Mouse (Mus musculus): ENCODE results near the gene Eci1. TPM values are rescaled to one million over a fixed set of nuclear protein-coding genes. Genes with fewer than 3 reads are reported as not detected.

The Eci1 gene
- polyA plus RNA-seq, 1 experiment from 2014 or later, result 199 TPM

DNA sequence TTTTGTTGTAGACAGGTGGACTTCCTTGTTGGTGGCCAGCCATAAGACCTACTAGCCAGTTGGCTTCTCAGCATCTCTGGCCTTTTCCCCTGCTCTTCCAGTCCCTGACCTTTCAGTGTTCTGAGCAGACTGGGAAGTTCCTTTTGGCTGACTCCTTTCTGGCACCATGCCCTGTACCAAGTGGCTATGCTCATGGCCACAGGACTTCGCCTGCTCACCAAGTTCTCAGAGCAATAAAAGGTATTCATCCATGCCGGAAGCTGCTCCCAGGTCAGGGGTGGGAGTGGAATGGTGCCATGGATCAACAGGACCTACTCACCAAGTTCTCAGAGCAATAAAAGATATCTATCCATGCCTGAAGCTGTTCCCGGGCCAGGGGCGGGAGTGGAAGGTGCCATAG, 46.1 kb downstream of the Eci1 start:
- WGBS (ENCODE audit: insufficient replicate concordance), result 82% methylated on average over 4 of the region's 4 CpGs
- peak overlapping the region; percentile 91; the same call in 1 of the 2 replicates for H3K4me3 ChIP-seq (ENCODE audit: low read depth, low read length)
- H3K36me3 ChIP-seq (ENCODE audit: control insufficient read depth, insufficient read depth, low read length), result peaks cover 24% of the 10 kb centered on the region
- no peaks in the 10 kb centered on the region for H3K27me3 ChIP-seq (ENCODE audit: control insufficient read depth, insufficient read depth, low read length)
- peak overlapping the region; percentile 98 for H3K4me2 ChIP-seq
- no peak overlapping the region for H3K27ac ChIP-seq (ENCODE audit: low read depth, low read length)
- peaks cover 25% of the 10 kb centered on the region for H3K4me1 ChIP-seq (ENCODE audit: control insufficient read depth, insufficient read depth, low read length)
- no peak for ATAC-seq (replicated peaks; ENCODE audit: insufficient number of reproducible peaks, low FRiP score, low TSS enrichment)
- peak overlapping the region; percentile 93; the same call in 1 of the 2 replicates for H3K9ac ChIP-seq (ENCODE audit: low read depth, low read length)
- no peaks in the 10 kb centered on the region for H3K9me3 ChIP-seq (replicated peaks; ENCODE audit: control insufficient read depth, low read length)

DNA sequence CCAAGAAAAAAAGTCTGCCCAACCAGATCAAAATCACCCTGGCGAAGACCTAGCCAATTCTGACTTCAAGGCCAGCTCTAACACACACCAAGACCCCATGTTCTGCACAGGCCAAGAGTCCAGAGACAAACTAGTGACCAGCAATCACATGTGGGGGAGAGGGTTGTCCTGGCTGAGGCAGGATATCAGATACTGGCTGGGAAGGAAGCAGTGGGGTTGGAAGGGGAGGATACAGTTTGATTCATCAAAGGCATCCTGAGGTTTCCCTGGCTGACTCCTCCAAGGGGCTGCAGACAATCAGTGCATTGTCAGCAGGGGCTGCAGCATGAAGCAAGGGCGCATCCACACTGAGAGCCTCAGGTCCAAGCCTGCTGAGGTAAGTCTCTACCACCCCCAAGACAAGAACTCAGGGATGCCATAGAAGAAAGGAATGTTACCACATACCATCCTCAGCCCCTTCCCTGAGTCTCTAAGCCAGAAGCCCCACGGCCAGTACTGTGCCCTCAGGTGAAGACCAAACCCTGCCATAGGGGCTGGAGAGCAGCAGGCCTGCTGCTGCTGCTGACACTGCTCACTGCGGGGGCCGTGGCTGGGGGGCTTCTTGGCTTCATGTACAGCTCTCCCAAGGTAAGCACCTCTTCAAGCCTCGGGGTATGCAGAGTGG, 47.3 kb downstream of the Eci1 start, which contains the start of gene Bricd5:
Gene Bricd5 (plus strand): TSS at position 273 of the 664 bp plus-strand sequence.
- 73% methylated on average over 6 of the region's 6 CpGs for WGBS (ENCODE audit: insufficient replicate concordance)
- no peak within 1 kb of the TSS for H3K27ac ChIP-seq (ENCODE audit: low read depth, low read length)
- H3K4me1 ChIP-seq (ENCODE audit: control insufficient read depth, insufficient read depth, low read length), result peaks cover 32% of the 10 kb centered on the region
- no peak for ATAC-seq (replicated peaks; ENCODE audit: insufficient number of reproducible peaks, low FRiP score, low TSS enrichment)
- H3K9me3 ChIP-seq (replicated peaks; ENCODE audit: control insufficient read depth, low read length), result no peaks in the 10 kb centered on the region
- H3K36me3 ChIP-seq (ENCODE audit: control insufficient read depth, insufficient read depth, low read length), result peaks cover 24% of the 10 kb centered on the region
- no peaks in the 10 kb centered on the region for H3K27me3 ChIP-seq (ENCODE audit: control insufficient read depth, insufficient read depth, low read length)
- H3K9ac ChIP-seq (ENCODE audit: low read depth, low read length), result 0 out of 2 replicates have a peak within 1 kb of the TSS, but pooled peaks have one; percentile 10
- peak within 1 kb of the TSS; percentile 98 for H3K4me2 ChIP-seq
- no peak within 1 kb of the TSS for H3K4me3 ChIP-seq (ENCODE audit: low read depth, low read length)

DNA sequence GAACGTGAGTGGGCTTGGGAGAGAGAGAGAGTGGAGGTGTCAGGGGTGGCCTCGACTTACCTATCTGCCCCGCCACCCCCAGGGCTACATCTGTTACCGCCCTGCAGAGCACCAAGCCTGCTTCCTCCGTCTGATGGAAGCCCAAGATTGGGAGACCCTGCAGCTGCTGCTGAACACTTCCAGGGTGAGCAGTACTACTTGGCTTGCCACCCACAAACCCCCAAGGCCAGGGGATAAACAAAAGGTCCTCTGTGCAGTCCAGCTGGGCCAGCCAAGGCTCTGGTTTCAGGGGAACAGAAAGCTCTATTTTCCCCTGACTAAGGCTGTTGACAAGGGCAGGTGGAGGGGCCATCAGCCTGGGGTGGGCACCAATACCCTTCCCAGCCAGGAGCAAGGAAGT, 48.1 kb downstream of the Eci1 start:
- Histone ChIP-seq H3K4me1 (ENCODE audit: control insufficient read depth, insufficient read depth, low read length) (peaks cover 32% of the 10 kb centered on the region), H3K27me3 (ENCODE audit: control insufficient read depth, insufficient read depth, low read length) (no peaks in the 10 kb centered on the region), H3K9me3 (replicated peaks; ENCODE audit: control insufficient read depth, low read length) (no peaks in the 10 kb centered on the region), H3K36me3 (ENCODE audit: control insufficient read depth, insufficient read depth, low read length) (peaks cover 24% of the 10 kb centered on the region), H3K9ac (ENCODE audit: low read depth, low read length) (no peak overlapping the region), H3K4me2 (no peak overlapping the region), H3K27ac (ENCODE audit: low read depth, low read length) (no peak overlapping the region), H3K4me3 (ENCODE audit: low read depth, low read length) (no peak overlapping the region)
- ATAC-seq (replicated peaks; ENCODE audit: insufficient number of reproducible peaks, low FRiP score, low TSS enrichment), result no peak
- WGBS (ENCODE audit: insufficient replicate concordance), result 72% methylated on average over 5 of the region's 5 CpGs

DNA sequence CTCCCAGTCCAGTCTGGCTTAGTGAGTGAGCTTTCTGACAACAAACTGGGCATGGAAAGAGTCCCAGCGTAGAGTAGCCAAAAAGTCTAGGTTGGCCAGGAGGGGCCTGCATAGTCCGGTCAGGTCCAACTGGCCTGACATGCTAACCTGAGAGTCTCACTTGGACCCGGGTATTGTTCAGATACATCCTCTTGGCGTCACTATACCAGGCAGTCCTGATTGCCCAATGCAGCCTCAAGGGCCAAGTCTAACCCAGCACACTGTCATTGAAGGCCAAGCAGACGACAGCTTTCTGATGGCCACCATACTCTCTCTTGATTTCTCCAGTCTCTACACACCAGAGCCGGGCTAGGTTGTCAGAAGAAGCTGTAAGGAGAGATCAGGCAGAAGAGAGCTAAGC, 49.1 kb downstream of the Eci1 start:
- Histone ChIP-seq H3K27ac (ENCODE audit: low read depth, low read length) (no peak overlapping the region), H3K36me3 (ENCODE audit: control insufficient read depth, insufficient read depth, low read length) (peaks cover 24% of the 10 kb centered on the region), H3K9ac (ENCODE audit: low read depth, low read length) (no peak overlapping the region), H3K9me3 (replicated peaks; ENCODE audit: control insufficient read depth, low read length) (no peaks in the 10 kb centered on the region), H3K4me2 (no peak overlapping the region), H3K4me1 (ENCODE audit: control insufficient read depth, insufficient read depth, low read length) (peaks cover 32% of the 10 kb centered on the region), H3K4me3 (ENCODE audit: low read depth, low read length) (no peak overlapping the region), H3K27me3 (ENCODE audit: control insufficient read depth, insufficient read depth, low read length) (no peaks in the 10 kb centered on the region)
- ATAC-seq (replicated peaks; ENCODE audit: insufficient number of reproducible peaks, low FRiP score, low TSS enrichment), result no peak
- 88% methylated on average over 6 of the region's 6 CpGs for WGBS (ENCODE audit: insufficient replicate concordance)

DNA sequence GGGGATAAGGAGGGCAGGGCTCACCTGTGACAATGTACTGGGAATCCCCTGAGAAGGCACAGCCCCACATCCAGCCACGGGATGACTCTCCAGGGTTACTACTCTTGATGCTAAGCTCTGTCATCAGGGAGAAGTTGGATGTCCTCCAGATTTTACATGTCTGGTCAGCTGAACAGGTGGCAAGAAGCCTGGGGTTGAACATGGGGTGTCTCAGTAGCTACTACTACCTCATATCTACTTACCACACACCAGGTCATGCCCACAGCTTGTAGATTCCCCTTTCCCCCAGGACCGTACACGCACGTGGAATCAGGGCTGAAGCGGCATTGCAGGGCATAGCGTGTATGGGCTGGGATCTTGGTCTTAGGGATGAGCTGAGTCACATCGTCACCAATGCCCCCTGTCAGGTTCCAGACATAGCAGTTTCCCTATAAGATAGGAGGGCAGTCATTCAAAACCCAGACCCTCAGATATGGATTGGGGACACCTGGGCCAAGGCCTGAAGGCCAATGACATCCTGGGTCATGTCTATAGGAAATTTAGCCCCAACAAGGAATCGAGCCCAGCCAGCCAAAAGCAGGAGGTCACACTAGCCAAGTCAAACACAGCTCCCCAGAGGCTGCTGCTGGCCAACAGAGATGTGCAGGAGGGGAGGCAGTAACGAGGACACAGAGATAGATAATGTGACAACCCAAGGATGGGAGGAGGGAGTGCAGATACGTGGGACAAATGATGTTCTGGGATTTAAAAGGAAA, 49.8 kb downstream of the Eci1 start:
- no peak overlapping the region for H3K9ac ChIP-seq (ENCODE audit: low read depth, low read length)

DNA sequence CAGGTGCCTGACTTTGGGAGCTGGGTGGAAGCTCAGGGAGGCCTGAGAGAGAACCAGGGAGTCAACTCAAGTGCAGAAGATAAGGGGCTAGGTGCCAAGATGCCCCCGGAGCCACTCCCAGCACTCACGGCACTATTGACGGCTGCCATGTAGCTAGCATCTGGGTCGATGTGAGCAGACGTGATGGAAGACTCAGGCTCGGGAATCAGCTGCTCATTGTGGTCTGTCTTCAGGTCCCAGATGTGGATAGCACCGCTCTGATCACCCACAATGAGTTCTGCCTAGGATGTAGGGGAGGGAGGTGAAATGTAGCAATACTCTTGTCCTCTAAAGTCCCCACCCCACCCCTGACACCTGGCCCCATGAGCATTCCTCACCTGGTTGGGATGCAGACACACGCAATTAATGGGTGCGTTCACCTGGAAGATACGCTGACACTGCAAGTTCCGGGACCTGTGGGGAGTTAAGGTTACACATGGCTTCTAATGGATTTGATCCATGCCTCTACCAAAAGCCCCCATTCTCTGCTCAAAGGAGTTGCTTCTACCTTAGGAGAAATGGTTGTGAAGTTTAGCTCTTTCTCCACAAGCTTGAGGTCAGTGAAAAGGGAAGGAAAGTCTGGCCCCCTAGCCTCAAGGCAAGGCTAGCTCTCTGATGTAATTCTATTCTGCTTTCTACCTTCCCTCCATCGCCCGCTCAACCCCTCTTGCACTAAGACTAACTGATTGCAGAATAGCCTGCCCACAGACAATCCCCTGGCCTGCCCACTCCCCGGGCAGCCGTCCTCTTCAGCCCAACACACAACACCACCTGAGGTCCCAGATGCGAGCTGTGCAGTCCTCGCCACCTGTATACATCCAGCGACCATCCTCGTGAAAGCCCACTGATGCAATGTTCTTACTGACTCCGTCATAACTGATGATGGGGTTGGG, 50.9 kb downstream of the Eci1 start:
- Histone ChIP-seq H3K36me3 (ENCODE audit: control insufficient read depth, insufficient read depth, low read length) (peaks cover 24% of the 10 kb centered on the region), H3K27me3 (ENCODE audit: control insufficient read depth, insufficient read depth, low read length) (no peaks in the 10 kb centered on the region), H3K4me3 (ENCODE audit: low read depth, low read length) (peak overlapping the region; percentile 74), H3K9ac (ENCODE audit: low read depth, low read length) (peak overlapping the region; percentile 87), H3K27ac (ENCODE audit: low read depth, low read length) (no peak overlapping the region), H3K9me3 (replicated peaks; ENCODE audit: control insufficient read depth, low read length) (no peaks in the 10 kb centered on the region), H3K4me1 (ENCODE audit: control insufficient read depth, insufficient read depth, low read length) (peaks cover 22% of the 10 kb centered on the region), H3K4me2 (peak overlapping the region; percentile 72; the same call in 1 of the 2 replicates)
- no peak for ATAC-seq (replicated peaks; ENCODE audit: insufficient number of reproducible peaks, low FRiP score, low TSS enrichment)
- 92% methylated on average over 20 of the region's 20 CpGs for WGBS (ENCODE audit: insufficient replicate concordance)

More for the DNA sequence above, 49.8 kb downstream of the Eci1 start:
- 91% methylated on average over 10 of the region's 10 CpGs for WGBS (ENCODE audit: insufficient replicate concordance)
- Histone ChIP-seq H3K4me1 (ENCODE audit: control insufficient read depth, insufficient read depth, low read length) (peaks cover 32% of the 10 kb centered on the region), H3K36me3 (ENCODE audit: control insufficient read depth, insufficient read depth, low read length) (peaks cover 24% of the 10 kb centered on the region), H3K4me2 (no peak overlapping the region), H3K4me3 (ENCODE audit: low read depth, low read length) (no peak overlapping the region), H3K27me3 (ENCODE audit: control insufficient read depth, insufficient read depth, low read length) (no peaks in the 10 kb centered on the region), H3K27ac (ENCODE audit: low read depth, low read length) (no peak overlapping the region), H3K9me3 (replicated peaks; ENCODE audit: control insufficient read depth, low read length) (no peaks in the 10 kb centered on the region)
- no peak for ATAC-seq (replicated peaks; ENCODE audit: insufficient number of reproducible peaks, low FRiP score, low TSS enrichment)

- Histone ChIP-seq H3K9me3 (replicated peaks; ENCODE audit: control insufficient read depth, low read length) (no peaks in the 10 kb centered on the region), H3K4me2 (peak overlapping the region; percentile 72), H3K4me1 (ENCODE audit: control insufficient read depth, insufficient read depth, low read length) (peaks cover 15% of the 10 kb centered on the region; the same call in 1 of the 2 replicates), H3K36me3 (ENCODE audit: control insufficient read depth, insufficient read depth, low read length) (peaks cover 24% of the 10 kb centered on the region), H3K27me3 (ENCODE audit: control insufficient read depth, insufficient read depth, low read length) (no peaks in the 10 kb centered on the region), H3K9ac (ENCODE audit: low read depth, low read length) (peak overlapping the region; percentile 87), H3K27ac (ENCODE audit: low read depth, low read length) (no peak overlapping the region; the same call in 1 of the 2 replicates), H3K4me3 (ENCODE audit: low read depth, low read length) (peak overlapping the region; percentile 74)
- no peak for ATAC-seq (replicated peaks; ENCODE audit: insufficient number of reproducible peaks, low FRiP score, low TSS enrichment)
- WGBS (ENCODE audit: insufficient replicate concordance), result 55% methylated on average over 11 of the region's 11 CpGs
These were observed 51.7 kb downstream of the Eci1 start for GRCm38 (mm10) chr17:24477985-24478600.

Measured in heart, embryonic 11.5 days (tissue).